Mouse (Mus musculus) neural tube, embryonic 12.5 days (tissue): ENCODE results near the gene Tars2. TPM values are rescaled to one million over a fixed set of nuclear protein-coding genes. Genes with fewer than 3 reads are reported as not detected.

Experiments used
- ATAC-seq: fragments of 200-750 bp; cut with Nextera tagmentation; 2 replicates; pipeline ENCODE4 v1.8.0; 2017; ENCODE audit warnings: low read depth, mild to moderate bottlenecking, moderate TSS enrichment, moderate library complexity; ENCODE audit not compliant: low FRiP score
- H3K27ac ChIP-seq: fragments of 300-500 bp; sonication (generic); 2 replicates; pipeline ENCODE4 v1.5.1; 2016
- H3K27me3 ChIP-seq: fragments of 300-500 bp; sonication (generic); replicated peaks from 2 replicates; pipeline ENCODE4 v1.6.1; 2016; ENCODE audit warnings: mild to moderate bottlenecking
- H3K36me3 ChIP-seq: fragments of 300-500 bp; sonication (generic); 2 replicates; pipeline ENCODE4 v1.6.1; 2016; ENCODE audit warnings: mild to moderate bottlenecking
- H3K4me1 ChIP-seq: fragments of 300-500 bp; sonication (generic); 2 replicates; pipeline ENCODE4 v1.6.1; 2016
- H3K4me2 ChIP-seq: fragments of 300-500 bp; sonication (generic); replicated peaks from 2 replicates; pipeline ENCODE4 v1.6.1; 2016; ENCODE audit warnings: mild to moderate bottlenecking
- H3K4me3 ChIP-seq: fragments of 300-500 bp; sonication (generic); 2 replicates; pipeline ENCODE4 v1.5.1; 2016
- H3K9ac ChIP-seq: fragments of 300-500 bp; sonication (generic); 2 replicates; pipeline ENCODE4 v1.6.1; 2016; ENCODE audit warnings: mild to moderate bottlenecking
- H3K9me3 ChIP-seq: fragments of 300-500 bp; sonication (generic); 2 replicates; pipeline ENCODE4 v1.6.1; 2016; ENCODE audit warnings: mild to moderate bottlenecking
- WGBS: fragments of 180-500 bp; shearing (Covaris S2); methylation state at CpG from one replicate; pipeline ENCODE4 v1.1.7; 2016; 5-methylcytosine and 5-hydroxymethylcytosine counted together
- polyA plus RNA-seq: library from polyadenylated mRNA; unstranded; fragments of >200 nt; fragmentation: Nextera tagmentation; extraction: Ambion mirVana; gene quantifications from 2 replicates; pipeline ENCODE4 v1.2.1, GENCODE M21; 2016

Tars2 gene
- polyA plus RNA-seq, 1 experiment from 2014 or later, result 47.4 TPM

DNA sequence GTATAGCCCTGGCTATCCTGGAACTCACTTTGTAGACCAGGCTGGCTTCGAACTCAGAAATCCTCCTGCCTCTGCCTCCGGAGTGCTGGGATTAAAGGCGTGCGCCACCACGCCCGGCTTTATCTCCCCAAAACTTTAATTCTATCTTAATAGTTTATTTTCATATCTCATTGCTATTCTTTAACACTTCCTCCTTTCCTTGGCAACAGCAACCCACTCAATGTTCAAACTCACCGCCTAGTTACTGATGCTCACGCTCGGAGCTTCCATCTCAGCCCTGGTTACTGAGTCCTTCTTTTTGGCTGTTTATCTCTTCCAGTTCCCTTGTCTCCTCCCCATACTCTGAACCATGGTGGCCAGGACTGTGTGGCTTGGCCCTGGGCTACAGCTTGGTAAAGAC is 27.7 kb downstream of the Tars2 start:
- WGBS, result 97% methylated on average over 9 of the region's 9 CpGs
- H3K4me2 ChIP-seq, result no peak overlapping the region
- H3K27me3 ChIP-seq, result no peaks in the 10 kb centered on the region
- no peak for ATAC-seq
- no peaks in the 10 kb centered on the region for H3K4me1 ChIP-seq
- H3K9ac ChIP-seq, result no peak overlapping the region
- H3K4me3 ChIP-seq, result no peak overlapping the region
- H3K36me3 ChIP-seq, result peaks cover 20% of the 10 kb centered on the region
- no peak overlapping the region for H3K27ac ChIP-seq
- no peaks in the 10 kb centered on the region for H3K9me3 ChIP-seq

DNA sequence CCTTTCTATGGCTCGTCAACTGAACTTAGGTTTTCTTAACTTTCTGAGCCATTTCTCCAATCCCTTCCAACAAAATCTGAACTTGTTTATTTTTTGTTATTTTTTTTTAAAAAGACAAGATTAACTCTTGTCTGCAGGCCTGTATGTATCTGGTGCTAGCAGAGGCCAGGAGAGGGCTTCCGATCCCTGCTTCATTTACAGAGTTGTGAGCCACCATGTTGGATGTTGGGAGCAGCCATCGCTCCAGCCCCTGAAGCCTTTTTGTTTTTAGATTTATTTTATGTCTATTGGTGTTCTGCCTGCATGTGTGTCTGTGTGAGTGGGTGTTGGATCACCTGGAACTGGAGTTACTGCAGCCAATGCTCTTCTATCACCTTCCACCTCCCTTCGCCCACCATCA is 28.2 kb downstream of the Tars2 start:
- no peak for ATAC-seq
- 94% methylated on average over 4 of the region's 4 CpGs for WGBS
- H3K27ac ChIP-seq, result no peak overlapping the region
- no peaks in the 10 kb centered on the region for H3K27me3 ChIP-seq
- H3K9me3 ChIP-seq, result no peaks in the 10 kb centered on the region
- no peaks in the 10 kb centered on the region for H3K4me1 ChIP-seq
- H3K9ac ChIP-seq, result no peak overlapping the region
- H3K4me2 ChIP-seq, result no peak overlapping the region
- H3K4me3 ChIP-seq, result no peak overlapping the region
- peaks cover 17% of the 10 kb centered on the region for H3K36me3 ChIP-seq

DNA sequence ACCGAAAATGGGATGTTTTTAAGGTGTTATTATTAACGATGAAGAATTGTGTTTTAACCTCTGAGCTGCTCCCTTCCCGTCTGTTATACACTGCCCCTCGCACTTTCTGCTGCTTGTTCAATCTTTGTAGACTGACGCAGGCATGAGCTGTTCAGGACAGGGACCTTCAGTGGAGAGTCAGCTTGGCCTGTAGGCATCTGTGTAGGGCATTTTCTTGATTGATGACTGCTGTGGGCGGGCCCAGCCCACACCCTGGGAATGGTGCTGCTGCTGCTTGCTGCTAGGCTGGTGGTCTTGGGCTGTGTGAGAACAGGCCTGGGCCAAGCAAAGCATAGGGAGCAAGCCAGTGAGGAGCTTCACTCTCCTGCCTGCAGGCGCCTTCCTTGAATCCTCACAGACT is 29.6 kb downstream of the Tars2 start:
- WGBS, result 73% methylated on average over 7 of the region's 7 CpGs
- Histone ChIP-seq H3K27ac (no peak overlapping the region), H3K4me3 (no peak overlapping the region), H3K9me3 (no peaks in the 10 kb centered on the region), H3K27me3 (no peaks in the 10 kb centered on the region), H3K9ac (no peak overlapping the region), H3K36me3 (peaks cover 10% of the 10 kb centered on the region; the same call in 1 of the 2 replicates), H3K4me1 (no peaks in the 10 kb centered on the region), H3K4me2 (no peak overlapping the region)
- ATAC-seq, result no peak

DNA sequence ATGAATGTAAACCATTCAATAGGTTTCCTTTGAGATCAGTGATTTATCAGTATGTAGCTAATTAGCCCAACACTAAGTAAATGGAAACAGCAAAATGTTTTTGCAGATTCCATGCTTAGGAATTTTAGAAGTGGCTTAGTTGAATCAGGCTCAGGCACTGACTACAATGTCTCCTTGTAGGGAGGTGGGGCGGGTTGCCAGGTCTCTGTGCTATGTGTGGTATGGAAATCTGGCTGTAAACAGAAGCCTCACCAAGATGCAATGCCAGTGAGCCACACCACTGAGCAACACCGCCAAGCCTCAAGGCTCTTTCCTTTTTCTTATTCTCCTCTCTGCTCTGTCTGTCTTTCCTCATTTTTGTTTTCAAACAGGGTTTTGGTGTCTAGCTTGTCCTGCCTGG is 31.1 kb downstream of the Tars2 start:
- no peaks in the 10 kb centered on the region for H3K36me3 ChIP-seq
- no peak overlapping the region for H3K27ac ChIP-seq
- no peaks in the 10 kb centered on the region for H3K9me3 ChIP-seq
- H3K9ac ChIP-seq, result no peak overlapping the region
- 90% methylated on average over 2 of the region's 2 CpGs for whole genome bisulfite sequencing
- no peaks in the 10 kb centered on the region for H3K4me1 ChIP-seq
- no peak overlapping the region for H3K4me3 ChIP-seq
- no peak overlapping the region for H3K4me2 ChIP-seq
- no peak for ATAC-seq
- no peaks in the 10 kb centered on the region for H3K27me3 ChIP-seq

DNA sequence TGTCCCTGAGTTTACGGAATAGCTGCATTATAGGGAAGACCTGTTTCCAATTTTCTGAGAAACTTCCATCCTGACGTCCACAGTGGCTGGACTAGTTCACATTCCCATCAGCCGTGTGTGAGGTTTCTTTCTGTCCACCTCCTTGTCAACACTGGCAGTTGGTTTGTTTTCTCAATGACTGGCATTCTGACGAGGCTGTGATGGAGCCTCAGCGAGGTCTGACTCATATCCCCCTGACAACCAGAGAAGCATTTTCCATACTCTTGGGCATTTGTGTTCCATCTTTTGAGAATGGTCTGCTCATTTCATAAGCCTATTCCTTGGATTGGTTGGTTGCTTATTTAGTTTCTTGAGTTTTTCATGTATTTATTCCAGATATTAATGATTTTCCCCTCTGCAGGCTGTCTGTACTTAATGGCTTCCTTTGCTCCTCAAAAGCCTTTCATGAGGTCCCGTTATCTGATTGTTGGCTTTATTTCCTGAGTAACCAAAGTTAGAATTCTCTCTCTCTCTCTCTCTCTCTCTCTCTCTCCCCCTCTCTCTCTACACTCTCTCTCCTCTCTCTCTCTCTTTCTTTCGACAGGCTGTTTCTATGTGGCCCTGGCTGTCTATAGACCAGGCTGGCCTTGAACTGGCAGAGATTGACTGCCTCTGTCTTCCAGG is 33.2 kb downstream of the Tars2 start:
- H3K9me3 ChIP-seq, result no peaks in the 10 kb centered on the region
- no peak overlapping the region for H3K9ac ChIP-seq
- no peaks in the 10 kb centered on the region for H3K4me1 ChIP-seq
- no peak overlapping the region for H3K4me2 ChIP-seq
- ATAC-seq, result no peak
- no peaks in the 10 kb centered on the region for H3K27me3 ChIP-seq
- H3K4me3 ChIP-seq, result no peak overlapping the region
- H3K27ac ChIP-seq, result no peak overlapping the region
- 78% methylated on average over 7 of the region's 7 CpGs for WGBS
- H3K36me3 ChIP-seq, result no peaks in the 10 kb centered on the region

DNA sequence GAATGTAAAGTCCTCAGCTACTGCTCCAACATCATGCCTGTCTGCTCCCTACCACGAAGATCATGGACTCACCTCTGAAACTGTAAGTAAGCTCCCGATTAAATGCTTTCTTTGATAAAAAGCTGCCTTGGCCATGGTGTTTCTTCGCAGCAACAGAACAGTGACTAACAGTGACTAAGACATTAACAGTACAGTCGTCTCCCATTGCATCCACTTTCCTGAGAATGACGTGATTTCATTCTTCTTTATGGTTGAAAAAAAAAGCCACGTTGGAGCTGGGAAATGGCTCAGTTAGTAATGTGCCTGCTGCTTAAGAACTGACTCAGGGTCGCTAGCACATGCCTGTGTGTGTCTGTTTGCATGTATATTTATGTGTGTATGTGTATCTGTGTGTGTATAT is 34.1 kb downstream of the Tars2 start:
- no peak overlapping the region for H3K4me3 ChIP-seq
- ATAC-seq, result no peak
- no peaks in the 10 kb centered on the region for H3K27me3 ChIP-seq
- WGBS, result 86% methylated on average over 7 of the region's 7 CpGs
- H3K4me2 ChIP-seq, result no peak overlapping the region
- no peaks in the 10 kb centered on the region for H3K9me3 ChIP-seq
- H3K9ac ChIP-seq, result no peak overlapping the region
- H3K27ac ChIP-seq, result no peak overlapping the region
- H3K4me1 ChIP-seq, result no peaks in the 10 kb centered on the region
- no peaks in the 10 kb centered on the region for H3K36me3 ChIP-seq

DNA sequence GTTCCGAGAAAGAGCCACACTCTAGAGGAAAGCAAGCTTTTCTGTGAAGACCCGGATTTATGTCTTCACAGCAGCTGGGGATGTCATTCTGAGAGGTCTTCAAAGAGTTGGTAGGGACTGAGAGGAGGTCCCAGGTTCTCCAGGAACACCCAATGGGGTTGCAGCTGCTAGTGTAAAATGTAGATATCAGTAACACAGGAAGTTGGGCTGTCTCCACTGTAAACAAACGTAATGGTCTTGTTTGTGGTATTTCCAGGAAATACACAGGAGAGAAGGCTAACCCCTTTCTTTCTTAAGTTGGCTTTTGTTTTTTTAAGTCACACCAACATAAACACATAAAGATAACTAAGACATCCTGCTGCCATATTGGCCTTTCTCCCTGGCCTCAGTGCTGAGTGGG is 37.6 kb downstream of the Tars2 start:
- Histone ChIP-seq H3K27me3 (no peaks in the 10 kb centered on the region), H3K4me3 (no peak overlapping the region), H3K4me2 (no peak overlapping the region), H3K36me3 (no peaks in the 10 kb centered on the region), H3K27ac (no peak overlapping the region), H3K4me1 (no peaks in the 10 kb centered on the region), H3K9ac (no peak overlapping the region), H3K9me3 (no peaks in the 10 kb centered on the region)
- WGBS, result 80% methylated on average over 3 of the region's 3 CpGs
- no peak for ATAC-seq

DNA sequence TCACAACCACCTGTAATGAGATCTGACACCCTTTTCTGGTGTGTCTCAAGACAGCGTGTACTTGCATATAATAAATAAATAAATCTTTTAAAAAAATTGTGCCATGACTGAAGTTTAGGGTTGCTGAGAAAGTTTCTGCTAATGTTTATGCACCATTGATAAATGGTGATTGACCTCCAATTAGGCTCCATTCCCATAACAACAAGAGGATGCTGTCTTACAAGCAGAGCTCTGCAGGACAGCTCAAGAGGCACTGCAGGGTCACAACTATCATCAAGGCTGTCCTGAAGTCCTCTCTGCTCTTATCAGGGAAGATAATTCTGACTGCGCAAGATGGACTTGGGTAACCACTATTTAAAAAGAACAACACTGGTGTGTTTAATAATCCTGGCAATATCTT is 41.9 kb downstream of the Tars2 start:
- H3K4me1 ChIP-seq, result no peaks in the 10 kb centered on the region
- no peak for ATAC-seq
- H3K9me3 ChIP-seq, result 0 out of 2 replicates have a peak, but pooled peaks cover 3% of the 10 kb centered on the region
- WGBS, result 89% methylated on average over 2 of the region's 2 CpGs
- no peak overlapping the region for H3K27ac ChIP-seq
- H3K4me3 ChIP-seq, result no peak overlapping the region
- no peaks in the 10 kb centered on the region for H3K27me3 ChIP-seq
- no peaks in the 10 kb centered on the region for H3K36me3 ChIP-seq
- no peak overlapping the region for H3K9ac ChIP-seq
- H3K4me2 ChIP-seq, result no peak overlapping the region

DNA sequence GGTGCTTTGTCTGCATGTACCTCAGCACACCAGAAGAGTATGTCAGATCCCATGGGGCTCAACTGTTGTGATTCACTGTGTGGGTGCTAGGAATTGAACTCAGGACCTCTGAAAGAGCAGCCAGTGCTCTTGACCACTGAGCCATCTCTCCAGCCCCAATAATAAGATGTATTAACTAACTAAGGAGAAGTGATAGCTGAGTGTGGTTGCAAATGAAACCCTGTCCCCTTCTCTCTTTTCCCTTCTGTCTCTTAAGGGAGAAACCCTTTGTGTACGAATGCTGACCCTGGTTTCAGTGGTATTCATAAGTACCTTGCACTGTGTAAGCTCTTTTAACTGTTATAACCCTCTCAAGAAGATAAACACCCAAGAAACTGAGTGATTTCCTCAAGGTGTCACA is 43.9 kb downstream of the Tars2 start:
- 74% methylated on average over 1 of the region's 1 CpGs for WGBS
- H3K27me3 ChIP-seq, result no peaks in the 10 kb centered on the region
- 0 out of 2 replicates have a peak, but pooled peaks cover 10% of the 10 kb centered on the region for H3K9me3 ChIP-seq
- no peak overlapping the region for H3K9ac ChIP-seq
- H3K36me3 ChIP-seq, result no peaks in the 10 kb centered on the region
- no peak overlapping the region for H3K4me2 ChIP-seq
- H3K4me1 ChIP-seq, result no peaks in the 10 kb centered on the region
- H3K27ac ChIP-seq, result no peak overlapping the region
- no peak overlapping the region for H3K4me3 ChIP-seq
- ATAC-seq, result no peak

DNA sequence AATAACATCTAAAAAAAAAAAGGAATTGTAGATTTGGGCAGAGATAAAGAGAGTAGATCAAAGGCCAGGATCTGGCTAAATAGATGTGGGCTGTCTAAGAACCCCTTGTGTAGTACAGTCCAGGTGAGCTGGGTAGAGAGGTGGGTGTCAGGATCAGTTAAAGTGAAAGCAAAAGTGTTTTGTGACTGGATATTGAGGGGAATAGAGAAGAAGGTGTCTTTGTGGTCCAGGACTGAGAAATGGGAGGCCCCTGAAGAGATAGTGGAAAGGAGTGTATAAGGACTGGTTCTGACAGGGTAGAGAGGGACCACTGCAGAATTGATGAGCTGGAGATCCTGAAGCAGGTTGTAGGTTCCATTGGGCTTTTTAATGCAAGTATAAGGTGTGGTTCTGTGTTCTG is 50.0 kb downstream of the Tars2 start:
- 0 out of 2 replicates have a peak, but pooled peaks cover 10% of the 10 kb centered on the region for H3K9me3 ChIP-seq
- H3K27me3 ChIP-seq, result no peaks in the 10 kb centered on the region
- H3K4me2 ChIP-seq, result no peak overlapping the region
- no peak overlapping the region for H3K9ac ChIP-seq
- no peaks in the 10 kb centered on the region for H3K36me3 ChIP-seq
- H3K4me3 ChIP-seq, result no peak overlapping the region
- no peaks in the 10 kb centered on the region for H3K4me1 ChIP-seq
- H3K27ac ChIP-seq, result no peak overlapping the region
- ATAC-seq, result no peak

DNA sequence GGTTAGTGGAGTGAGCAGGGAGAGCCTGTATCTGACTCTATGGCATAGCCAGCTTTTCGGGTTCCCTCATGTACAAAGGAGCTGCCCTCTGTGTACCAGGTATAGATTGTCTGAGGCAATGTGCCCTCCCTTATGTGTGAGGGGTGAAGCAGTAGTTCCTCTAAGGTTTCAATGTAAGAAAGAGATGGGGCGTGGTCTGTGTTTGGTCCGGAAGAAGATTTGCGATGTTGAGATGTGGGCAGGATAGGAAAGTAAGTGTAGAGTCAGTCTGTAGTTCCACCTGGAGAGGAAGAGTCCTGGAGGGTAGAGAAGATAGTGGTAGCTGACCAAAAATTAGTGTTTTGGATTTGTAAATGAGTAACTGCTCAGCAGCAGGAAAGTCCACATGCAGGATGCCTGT is 51.0 kb downstream of the Tars2 start:
- no peak for ATAC-seq
- Histone ChIP-seq H3K36me3 (no peaks in the 10 kb centered on the region), H3K4me3 (no peak overlapping the region), H3K27ac (no peak overlapping the region), H3K4me2 (no peak overlapping the region), H3K9me3 (0 out of 2 replicates have a peak, but pooled peaks cover 10% of the 10 kb centered on the region), H3K9ac (no peak overlapping the region), H3K27me3 (no peaks in the 10 kb centered on the region), H3K4me1 (no peaks in the 10 kb centered on the region)
- WGBS, result 92% methylated on average over 4 of the region's 4 CpGs

DNA sequence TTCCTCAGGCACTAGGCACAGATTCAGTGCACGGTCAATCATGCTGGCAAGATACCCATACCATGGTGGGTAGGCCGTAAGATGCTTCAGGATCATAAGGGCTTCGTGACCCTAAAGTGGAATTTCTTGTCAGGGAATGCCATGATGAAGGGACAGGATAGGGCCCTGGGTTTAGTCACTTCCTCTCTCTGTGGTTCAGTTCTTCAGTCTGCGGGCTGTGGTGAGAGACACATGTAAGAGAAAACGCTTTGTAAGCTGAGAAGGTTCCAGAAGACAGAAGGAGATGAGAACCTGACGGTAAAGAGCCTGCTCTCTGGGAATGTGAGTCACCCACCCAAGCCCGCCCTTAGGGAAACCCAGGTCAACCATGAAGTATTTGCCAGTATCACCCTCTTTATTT is 52.5 kb downstream of the Tars2 start:
- H3K36me3 ChIP-seq, result no peaks in the 10 kb centered on the region
- no peak for ATAC-seq
- 88% methylated on average over 7 of the region's 7 CpGs for WGBS

DNA sequence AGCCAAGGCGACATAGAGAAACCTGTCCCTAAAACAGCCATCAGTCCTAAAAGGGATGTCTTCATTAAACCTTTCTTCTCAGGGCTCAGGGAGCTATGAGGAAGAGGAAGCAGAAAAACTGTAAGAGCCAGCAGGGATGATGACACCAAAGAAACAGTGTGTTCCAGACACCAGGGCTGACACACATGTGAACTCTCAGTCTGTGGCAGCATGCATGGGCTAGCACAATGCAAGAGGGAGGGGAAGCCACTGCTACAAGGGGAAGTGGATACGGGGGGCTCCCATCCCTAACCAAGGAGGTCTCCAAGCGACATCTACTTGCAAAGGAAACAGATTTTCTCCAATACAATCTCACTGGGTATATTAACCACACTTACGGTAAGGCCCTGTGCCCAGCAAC is 53.7 kb downstream of the Tars2 start:
- WGBS, result 92% methylated on average over 4 of the region's 4 CpGs
- Histone ChIP-seq H3K9me3 (no peaks in the 10 kb centered on the region), H3K4me3 (no peak overlapping the region), H3K4me2 (no peak overlapping the region), H3K4me1 (peaks cover 11% of the 10 kb centered on the region), H3K9ac (no peak overlapping the region), H3K27me3 (no peaks in the 10 kb centered on the region), H3K36me3 (no peaks in the 10 kb centered on the region), H3K27ac (no peak overlapping the region)
- ATAC-seq, result no peak

More for the DNA sequence above, 52.5 kb downstream of the Tars2 start:
- Histone ChIP-seq H3K4me2 (no peak overlapping the region), H3K4me3 (no peak overlapping the region), H3K9me3 (0 out of 2 replicates have a peak, but pooled peaks cover under 1% of the 10 kb centered on the region), H3K4me1 (no peaks in the 10 kb centered on the region), H3K9ac (no peak overlapping the region), H3K27me3 (no peaks in the 10 kb centered on the region), H3K27ac (no peak overlapping the region)
